Mouse (Mus musculus) cerebellum, adult (tissue): ENCODE data around the gene Nf1.

Experiments
- ATAC-seq: cut with Nextera tagmentation; 2 replicates; pipeline ENCODE4 v1.9.2; 2017; ENCODE audit warnings: mild to moderate bottlenecking, moderate library complexity, mixed read lengths; ENCODE audit not compliant: insufficient number of reproducible peaks, low FRiP score, low TSS enrichment

Gene Nf1

GRCm38 (mm10) chr11:79526549-79526948, 187.1 kb downstream of the Nf1 start:
- ATAC-seq: no peak

GRCm38 (mm10) chr11:79527015-79527738, 187.7 kb downstream of the Nf1 start:
- no peak for ATAC-seq

- no peak for ATAC-seq
Observed at GRCm38 (mm10) chr11:79527739-79528384, 188.4 kb downstream of the Nf1 start.

DNA sequence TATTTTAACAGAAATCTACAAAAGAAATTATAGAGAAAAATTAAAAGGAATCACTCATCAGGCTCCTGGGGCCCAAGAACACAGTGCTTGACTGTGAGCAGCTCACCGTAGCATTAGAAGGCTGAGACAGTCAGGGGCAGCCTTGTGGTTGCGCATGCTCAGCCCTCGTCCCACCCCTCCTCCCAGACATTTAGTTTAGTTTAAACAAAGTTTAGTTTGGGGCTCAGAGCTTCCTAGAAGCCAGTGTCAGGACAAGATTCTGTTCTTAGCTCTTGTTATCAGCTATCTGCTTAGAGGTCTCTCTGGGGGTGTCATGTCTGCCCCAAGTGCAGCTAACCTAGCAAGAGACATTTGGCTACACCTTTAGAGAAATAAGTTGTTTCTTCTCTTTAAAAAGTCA, 189.1 kb downstream of the Nf1 start:
- no peak for ATAC-seq

DNA sequence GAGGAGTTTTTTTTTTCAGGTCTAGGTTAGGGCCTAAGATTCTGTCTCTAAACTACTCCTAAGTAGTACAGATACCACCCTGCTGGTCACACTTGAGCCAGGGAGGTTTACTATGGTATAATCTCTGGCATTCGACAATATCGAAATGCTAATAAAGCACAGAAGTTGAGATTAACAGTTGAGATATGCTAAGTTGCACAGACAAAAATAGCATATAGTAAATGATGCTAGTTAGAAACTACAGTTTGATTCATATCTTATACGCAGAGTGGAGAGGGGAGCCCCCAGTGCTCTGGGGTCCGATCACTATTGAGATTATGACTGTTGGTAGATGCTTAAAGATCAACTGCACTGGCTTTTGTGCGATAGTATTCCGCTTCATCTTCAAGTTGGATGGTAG, 189.7 kb downstream of the Nf1 start:
- no peak for ATAC-seq

GRCm38 (mm10) chr11:79529736-79530135, 190.2 kb downstream of the Nf1 start:
- ATAC-seq: no peak

- no peak for ATAC-seq
Observed at GRCm38 (mm10) chr11:79530333-79530761, 190.9 kb downstream of the Nf1 start, which contains the start of the genes Evi2 and Evi2a. Evi2 (minus strand) TSS chr11:79530589. Evi2a (minus strand) TSS chr11:79530609.

GRCm38 (mm10) chr11:79530774-79531173, 191.3 kb downstream of the Nf1 start:
- ATAC-seq: no peak

GRCm38 (mm10) chr11:79531485-79531884, 192.0 kb downstream of the Nf1 start:
- ATAC-seq: no peak

GRCm38 (mm10) chr11:79533311-79533710, 193.8 kb downstream of the Nf1 start:
- ATAC-seq: no peak

DNA sequence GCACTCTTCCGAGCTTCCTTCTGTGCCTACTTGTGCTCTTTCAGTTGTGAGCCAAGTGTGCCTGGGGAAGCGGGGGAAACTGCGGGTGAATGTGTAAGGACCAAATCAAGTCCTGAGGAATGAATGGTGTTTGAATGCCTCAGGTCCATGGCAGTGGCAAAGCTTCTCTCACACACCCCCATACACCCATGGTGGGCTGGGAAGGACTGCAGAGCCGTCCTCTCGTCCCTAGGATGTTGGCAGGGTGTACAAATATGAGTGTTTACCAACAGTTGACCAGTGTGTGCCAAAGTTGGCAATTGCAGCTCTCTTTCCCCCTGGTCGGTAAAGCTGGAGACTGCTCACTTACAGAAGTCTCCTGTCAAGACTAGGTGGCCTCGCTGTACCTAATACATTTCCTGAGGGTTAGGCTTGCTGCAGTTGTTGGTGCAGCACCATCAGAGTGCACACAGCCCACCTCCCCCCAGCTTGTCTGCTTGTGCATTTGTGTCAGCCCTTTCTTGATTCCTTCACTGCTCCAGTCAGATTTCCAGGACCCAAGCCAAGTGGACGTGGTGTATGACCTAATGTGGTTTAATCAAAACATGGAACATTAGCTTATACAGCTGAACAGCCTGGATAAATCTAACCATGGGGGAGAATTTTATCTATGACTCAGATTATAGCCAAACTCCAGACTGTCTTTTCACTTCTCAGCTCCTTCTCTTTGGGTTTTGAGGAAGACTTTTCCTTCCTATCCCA, 194.6 kb downstream of the Nf1 start:
- no peak; the same call in 1 of the 2 replicates for ATAC-seq

DNA sequence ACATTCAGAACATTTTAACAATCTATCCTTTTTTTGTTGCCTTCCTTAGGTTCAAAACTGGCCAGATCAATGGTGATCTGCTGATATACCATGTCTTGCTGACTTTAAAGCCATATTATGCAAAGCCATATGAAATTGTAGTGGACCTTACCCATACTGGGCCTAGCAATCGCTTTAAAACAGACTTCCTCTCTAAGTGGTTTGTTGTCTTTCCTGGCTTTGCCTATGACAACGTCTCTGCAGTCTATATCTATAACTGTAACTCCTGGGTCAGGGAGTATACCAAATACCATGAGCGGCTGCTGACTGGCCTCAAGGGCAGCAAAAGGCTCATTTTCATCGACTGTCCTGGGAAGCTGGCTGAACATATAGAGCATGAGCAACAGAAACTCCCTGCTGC, 196.1 kb downstream of the Nf1 start:
- no peak for ATAC-seq

- no peak for ATAC-seq
Observed at GRCm38 (mm10) chr11:79536293-79536692, 196.8 kb downstream of the Nf1 start.

GRCm38 (mm10) chr11:79552622-79553021, 213.1 kb downstream of the Nf1 start:
- ATAC-seq: no peak

DNA sequence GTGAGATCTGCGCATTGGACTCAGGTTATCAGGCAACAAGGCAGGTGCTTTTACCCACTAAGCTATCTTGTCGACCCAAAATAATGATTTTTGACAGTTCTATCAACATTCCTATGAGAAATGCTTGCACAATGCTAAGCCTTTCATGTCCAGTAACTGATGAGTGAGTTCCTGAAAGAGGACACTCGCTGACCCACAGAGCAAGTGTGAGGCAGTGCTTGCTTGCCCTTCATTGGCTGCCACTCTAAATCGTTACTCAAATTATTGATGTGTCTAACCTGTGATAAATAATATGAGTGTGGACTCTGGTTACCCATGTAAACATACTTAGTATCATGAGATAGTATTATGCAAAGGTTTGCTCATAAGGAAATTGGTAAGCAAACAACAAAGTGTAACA, 221.0 kb downstream of the Nf1 start:
- ATAC-seq: no peak

DNA sequence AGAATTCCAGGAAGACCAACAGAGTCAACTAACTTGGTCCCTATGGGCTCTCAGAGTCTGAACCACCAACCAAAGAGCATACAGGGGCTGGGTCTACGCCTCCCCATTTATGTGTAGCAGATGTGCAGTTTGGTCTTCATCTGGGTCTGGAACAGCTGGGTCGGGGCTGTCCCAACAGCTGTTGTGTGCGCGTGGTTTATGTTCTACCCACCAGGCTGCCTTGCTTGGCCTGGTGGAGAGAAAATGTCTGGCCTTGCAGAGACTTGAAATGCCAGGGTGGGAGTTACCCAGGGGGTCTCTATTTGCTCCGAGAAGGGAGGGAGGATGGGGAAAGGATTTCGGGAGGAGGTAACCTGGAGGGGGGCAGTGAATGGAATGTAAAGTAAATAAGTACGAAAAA, 224.0 kb downstream of the Nf1 start:
- no peak for ATAC-seq

DNA sequence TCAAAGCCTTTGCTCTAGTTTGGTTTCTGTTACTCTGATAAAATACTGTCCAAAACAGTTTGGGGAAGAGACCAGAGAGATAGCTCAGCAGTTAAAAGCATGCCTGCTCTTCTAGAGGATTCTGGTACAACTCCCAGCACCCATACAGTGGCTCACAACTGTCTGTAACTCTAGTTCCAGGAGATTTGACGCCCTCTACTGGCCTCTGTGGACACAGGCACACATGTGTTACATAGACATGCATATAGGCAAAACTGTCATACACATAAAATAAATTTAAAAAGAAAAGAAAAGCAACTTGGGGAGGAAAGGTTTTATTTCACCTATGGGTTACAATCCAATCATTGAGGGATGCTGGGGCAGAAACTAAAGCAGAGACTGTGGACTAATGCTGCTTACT, 227.5 kb downstream of the Nf1 start:
- no peak for ATAC-seq

- ATAC-seq: no peak
Observed at GRCm38 (mm10) chr11:79568197-79568911, 228.9 kb downstream of the Nf1 start.

GRCm38 (mm10) chr11:79570319-79570718, 230.8 kb downstream of the Nf1 start:
- ATAC-seq: no peak

GRCm38 (mm10) chr11:79573836-79574235, 234.3 kb downstream of the Nf1 start:
- no peak for ATAC-seq
